Mouse (Mus musculus) retina, embryonic 14.5 days (tissue): ENCODE measurements around the gene Atp5k.

Source experiments
- DNase-seq: peaks from one replicate; pipeline ENCODE4 v3.0.0-alpha.2; 2015; ENCODE audit warnings: low spot score

Gene Atp5k

DNA sequence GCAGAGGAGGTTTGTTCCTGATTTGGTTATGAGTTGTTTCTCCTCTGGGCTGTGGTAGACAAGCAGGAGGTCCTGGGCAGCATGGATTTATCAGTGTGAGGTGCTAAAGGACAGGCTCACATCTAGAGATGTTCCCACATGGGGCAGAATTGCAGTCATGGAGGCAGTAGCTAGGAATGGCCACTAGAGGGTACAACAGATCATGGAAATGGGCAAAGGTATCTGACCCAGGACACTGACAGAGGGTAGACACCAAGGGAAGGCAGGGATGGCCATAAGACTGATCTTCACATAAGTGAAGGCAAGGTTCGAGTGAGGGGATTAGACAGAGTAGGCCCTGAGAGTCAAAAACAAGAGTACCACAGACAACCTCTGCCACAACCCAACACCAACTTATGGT is 7.1 kb downstream of the Atp5k start:
- peak; percentile 78 for DNase-seq

DNA sequence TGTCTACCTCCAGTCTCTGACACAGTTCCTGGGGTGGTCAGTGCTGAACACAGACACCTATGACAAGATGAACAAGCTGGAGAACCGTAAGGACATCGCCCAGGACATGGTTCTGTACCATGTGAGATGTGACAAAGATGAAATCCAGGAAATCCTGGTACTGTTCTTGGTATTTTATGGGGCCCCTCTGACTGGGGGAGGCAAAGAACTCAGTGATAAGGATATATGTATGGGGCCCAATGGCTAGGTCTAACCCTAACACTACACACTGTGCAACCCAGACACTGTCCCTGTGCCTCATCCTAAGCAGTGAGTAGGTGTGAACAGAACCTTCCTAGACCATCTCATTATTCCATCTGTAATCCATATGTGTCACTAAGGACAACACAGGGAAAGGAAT is 10.8 kb downstream of the Atp5k start:
- DNase-seq, result no peak

DNA sequence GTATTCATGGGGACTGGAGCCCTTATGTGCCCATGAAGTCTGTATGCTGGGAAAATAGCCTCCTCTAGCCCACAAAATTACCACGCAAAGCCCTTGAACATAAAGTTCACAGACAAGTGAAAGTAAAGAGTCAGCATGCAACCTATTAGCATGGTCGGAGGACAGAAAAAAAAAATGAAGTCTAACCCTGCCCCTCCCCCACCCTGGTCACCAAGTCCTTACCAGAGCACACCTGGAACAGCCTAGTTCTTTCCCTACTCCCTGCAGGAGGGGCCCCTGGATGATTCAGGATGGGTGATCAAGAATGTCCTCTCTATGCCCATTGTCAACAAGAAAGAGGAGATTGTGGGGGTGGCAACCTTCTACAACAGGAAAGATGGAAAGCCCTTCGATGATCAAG is 11.5 kb downstream of the Atp5k start:
- DNase-seq, result no peak

DNA sequence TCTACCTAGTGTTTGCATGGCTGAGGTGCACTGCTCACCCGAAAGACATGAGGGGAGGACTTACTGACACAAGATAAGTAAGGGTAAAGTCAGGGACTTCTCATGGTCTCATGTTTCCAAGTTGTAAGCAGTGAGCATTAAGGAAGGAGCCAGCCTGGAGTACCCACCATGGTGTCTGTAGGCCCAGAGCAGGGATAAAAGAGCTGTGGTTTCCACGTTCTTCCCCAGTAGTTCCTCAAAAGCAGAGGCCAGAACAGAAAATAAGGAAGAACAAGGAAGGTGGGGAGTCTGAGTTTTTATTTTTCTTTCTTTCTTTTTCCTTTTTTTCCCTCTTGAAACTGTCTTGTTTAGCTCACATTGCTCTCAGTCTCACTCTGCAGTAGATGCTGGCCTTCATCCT is 19.5 kb downstream of the Atp5k start:
- no peak for DNase-seq

DNA sequence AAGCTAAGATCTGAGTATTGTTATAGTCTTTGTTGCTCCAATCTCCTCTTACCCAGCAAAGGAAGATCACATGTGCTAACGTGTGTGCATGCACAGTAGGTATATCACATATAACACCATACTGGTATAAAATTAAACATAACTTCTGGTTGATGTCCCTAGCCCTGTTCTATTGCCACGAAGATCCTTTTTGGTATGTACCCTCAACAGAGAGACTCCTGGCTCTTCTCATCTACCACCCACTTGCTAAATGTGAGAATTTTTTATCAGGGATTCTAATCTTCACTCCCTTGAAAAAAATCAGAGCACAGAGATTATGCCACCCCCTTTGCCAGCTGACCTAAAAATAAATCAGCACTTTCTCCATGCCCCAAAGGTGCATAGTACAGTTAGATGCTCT is 27.3 kb downstream of the Atp5k start:
- no peak for DNase-seq

DNA sequence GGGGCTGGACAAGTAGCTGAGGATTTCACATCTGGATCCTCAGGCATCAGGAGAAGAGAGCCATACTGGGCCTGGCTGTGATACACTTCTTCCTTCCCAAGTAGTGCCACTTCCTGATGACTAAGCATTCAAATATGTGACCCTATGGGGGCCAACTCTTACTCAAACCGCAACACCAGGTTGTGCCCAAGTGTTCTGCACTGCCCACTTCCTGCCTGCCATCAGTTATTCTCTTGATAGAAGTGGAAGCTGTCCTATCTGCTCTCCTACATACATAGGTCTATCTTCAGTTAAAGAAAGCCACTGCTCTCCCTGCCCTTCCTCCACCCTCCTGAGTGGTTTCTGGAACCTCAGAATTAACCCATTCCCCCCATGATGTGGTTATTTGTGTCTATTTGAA is 28.8 kb downstream of the Atp5k start:
- no peak for DNase-seq

DNA sequence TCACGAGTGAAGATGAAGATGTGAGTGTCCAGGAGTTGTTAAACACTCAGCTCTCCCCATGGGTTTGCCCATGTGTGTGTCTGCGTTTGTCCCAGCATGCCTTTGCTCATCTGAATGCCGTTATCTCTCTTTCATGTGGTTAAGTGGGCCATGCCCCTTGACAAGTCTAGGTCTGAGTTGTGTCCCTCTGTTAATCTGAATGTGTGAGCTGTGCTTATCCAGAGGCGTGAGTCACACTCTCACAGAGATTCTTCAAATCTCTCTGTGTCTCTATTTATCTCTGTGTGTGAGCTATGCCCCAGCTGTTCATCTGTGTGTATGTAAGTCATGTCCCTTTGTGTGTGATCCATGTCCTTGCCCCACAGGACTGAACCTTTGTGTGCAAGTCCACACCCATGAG is 30.8 kb downstream of the Atp5k start:
- DNase-seq, result no peak

DNA sequence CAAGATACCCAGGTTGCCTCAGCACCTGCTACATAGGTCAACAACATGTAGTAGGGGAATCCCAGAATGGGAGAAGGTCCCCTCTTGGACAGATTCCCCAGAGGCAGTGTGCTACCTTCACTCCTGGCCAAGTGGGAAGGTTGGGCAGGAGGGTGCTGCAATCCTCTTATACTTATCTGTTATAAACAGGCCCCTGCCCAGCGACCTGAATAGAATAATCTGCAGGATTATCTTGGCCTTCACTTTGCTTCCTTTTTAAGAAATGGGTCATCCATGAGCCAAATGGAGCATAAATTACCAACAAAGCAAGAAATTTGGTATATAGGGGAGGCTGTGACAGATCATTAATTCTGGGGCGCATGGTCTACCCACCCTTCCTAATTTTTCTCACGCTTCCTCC is 44.5 kb downstream of the Atp5k start:
- DNase-seq, result no peak

DNA sequence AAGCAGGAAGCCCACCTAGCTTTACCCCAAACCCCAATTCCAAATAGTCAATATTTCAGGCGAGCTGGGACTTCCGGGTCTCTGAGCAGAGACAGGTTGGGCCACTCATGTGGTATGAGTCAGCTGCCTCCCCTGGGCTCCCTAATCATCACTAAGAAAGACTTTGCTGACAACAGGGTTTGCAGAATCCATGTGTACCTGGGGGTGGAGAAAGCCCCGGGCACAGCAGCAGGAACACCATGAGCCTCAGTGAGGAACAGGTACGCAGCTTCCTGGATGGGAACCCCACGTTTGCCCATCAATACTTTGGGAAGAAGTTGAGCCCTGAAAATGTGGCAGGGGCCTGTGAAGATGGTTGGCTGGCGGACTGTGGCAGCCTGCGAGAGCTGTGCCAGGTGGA is 46.0 kb downstream of the Atp5k start, which contains the start of gene Pde6b:
TSS of gene Pde6b (plus strand) at position 191 of the 400 bp plus-strand sequence.
- DNase-seq, result no peak

DNA sequence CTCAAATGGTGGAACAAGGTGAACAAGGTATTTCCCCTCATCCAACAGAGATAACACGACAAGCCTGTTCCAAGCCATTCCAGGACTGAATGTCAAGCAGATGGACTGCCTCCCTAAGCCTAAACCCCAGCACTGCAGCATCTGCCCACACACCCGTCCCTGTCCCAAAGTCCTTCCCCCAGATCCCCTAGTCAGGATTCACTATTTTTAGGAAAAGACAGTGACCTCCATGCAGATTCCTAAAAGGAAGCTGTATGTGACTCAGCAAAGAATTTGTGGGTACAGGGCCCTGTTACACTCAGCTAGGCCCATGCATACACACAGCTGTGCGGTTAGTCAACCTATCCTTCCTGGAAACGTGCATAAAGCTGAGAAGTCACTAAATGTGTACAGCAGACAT is 47.8 kb downstream of the Atp5k start:
- no peak for DNase-seq

DNA sequence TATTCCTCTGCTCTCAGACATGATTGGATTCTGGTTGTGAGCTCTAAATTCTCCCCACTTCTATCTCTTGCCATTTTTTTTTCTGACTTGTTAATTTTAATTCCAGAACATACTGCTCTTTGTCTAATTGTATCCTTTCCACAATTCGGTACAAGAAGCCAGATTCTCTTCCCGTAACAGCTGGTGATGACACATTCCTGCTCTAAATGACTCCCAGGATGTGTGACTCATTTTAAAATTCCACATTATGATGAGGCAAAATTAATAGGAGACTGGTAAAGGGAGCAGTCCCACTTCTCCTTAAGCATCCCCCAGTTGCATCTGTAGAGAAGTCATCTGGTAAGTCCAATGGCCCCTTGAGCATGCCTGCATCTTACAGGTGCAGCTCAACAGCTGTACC is 48.6 kb downstream of the Atp5k start:
- no peak for DNase-seq
